Mouse (Mus musculus) erythroblast, adult 5-6 weeks (primary cell): Measurements from ENCODE around the gene Shisal2a. TPM values are rescaled to one million over a fixed set of nuclear protein-coding genes. Genes with fewer than 3 reads are reported as not detected.
A peak's percentile ranks its signal among the peaks of the same experiment; 100 is the strongest.

Experiments used
- ATAC-seq: replicated peaks from 2 replicates; pipeline ENCODE4 v1.8.0; 2016; ENCODE audit warnings: moderate number of reproducible peaks, mild to moderate bottlenecking, moderate TSS enrichment, inconsistent platforms; ENCODE audit not compliant: poor library complexity, low FRiP score, severe bottlenecking
- total RNA-seq, 2 experiments: library from RNA; stranded (forward) in 1 of 2; stranded (reverse) in 1 of 2; fragments of 150-400 nt in 1 of 2; fragments of 200-764, 138-1000 nt in 1 of 2; gene quantifications; 2 replicates each; pipeline versions ENCODE4 v1.2.3 to v1.2.4; 2015 to 2017; ENCODE audit warnings: low replicate concordance in 2 of 2

Shisal2a gene
- total RNA-seq, 2 experiments from 2014 or later, result not detected

GRCm38 (mm10) chr4:108344631-108345083 lies 38.5 kb downstream of the Shisal2a start:
- no peak for ATAC-seq

DNA sequence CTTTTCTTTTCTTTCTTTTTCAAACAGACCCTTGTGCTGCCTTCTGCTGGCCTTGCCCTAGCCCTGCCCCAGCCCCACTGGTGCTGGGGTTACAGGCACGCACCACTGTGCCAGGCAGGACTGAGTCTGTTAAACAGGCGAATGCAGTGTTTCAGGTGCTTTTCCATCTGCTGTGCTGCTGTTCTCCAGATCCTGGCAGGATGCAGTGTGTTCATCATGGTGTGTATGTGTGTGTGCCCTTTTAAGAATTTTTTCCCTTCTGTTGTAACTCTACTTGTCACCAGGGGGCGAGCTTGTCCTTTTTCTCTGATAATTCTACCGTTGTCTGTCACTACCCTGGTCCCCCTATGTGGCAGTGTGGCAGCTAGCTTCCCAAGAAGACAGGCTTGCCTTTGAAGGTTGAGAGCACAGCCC lies 43.9 kb downstream of the Shisal2a start:
- ATAC-seq, result peak; percentile 64; the same call in 1 of the 2 replicates

- ATAC-seq, result no peak
Observed at GRCm38 (mm10) chr4:108338811-108339210, 44.3 kb downstream of the Shisal2a start.

DNA sequence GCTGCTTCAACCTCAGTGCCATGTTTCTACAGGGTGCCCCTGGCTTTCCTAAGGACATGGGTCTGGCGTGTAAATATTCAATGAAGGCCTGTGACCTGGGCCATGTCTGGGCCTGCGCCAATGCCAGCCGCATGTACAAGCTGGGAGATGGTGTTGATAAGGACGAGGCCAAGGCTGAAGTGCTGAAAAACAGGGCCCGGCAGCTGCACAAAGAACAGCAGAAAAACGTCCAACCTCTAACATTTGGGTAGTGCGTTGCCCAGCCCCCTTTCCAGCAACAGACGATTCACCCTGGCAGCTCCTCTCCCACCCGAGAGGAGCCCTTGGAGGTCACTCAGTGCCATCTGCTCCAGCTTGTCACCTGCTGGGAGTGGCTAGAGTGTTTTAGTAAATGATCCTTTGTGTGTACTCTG lies 44.8 kb downstream of the Shisal2a start:
- ATAC-seq, result no peak

DNA sequence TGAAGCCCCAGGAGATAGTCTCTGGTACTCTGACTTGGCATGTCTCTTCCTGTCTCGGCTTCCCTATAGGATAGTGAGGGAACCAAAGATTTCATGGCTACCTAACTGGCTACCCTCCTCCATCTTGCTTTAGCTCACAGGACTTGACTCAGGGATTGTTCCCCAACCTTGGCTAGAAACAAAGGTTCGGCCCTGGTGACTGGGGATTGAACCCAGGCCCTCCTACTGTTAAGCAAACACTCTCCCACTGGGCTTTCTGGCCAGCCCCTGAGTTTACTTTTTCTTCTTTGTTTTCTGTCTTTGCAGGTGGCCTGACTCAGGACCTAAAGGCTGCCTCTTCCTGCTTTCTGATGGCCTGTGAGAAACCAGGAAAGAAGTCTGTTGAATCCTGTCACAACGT lies 45.3 kb downstream of the Shisal2a start:
- ATAC-seq, result no peak

- ATAC-seq, result no peak
Observed at GRCm38 (mm10) chr4:108336765-108337164, 46.4 kb downstream of the Shisal2a start.

- ATAC-seq, result no peak
Observed at GRCm38 (mm10) chr4:108335413-108335812, 47.7 kb downstream of the Shisal2a start.

GRCm38 (mm10) chr4:108332041-108332440 lies 51.1 kb downstream of the Shisal2a start:
- ATAC-seq, result no peak

DNA sequence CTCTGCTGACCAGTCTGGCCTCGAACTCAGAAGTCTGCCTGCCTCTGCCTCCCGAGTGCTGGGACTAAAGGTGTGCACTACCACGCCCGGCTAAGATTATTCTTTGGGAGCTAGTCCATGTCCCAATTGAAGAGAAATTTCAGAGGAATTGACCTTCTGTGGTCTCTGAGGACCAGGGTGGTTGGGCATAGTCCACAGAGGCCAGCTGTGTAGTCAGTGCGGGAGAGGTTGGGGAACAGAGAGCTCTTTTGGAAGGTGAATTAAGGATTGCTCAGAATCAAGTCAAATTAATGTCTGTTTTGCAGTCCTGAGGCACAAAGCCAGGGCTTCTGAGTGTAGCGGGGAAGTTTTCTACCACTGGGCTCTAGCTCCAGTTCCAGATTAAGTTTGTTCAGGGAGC lies 53.3 kb downstream of the Shisal2a start:
- no peak for ATAC-seq

- ATAC-seq, result peak; percentile 99
Observed at GRCm38 (mm10) chr4:108327730-108328484, 55.2 kb downstream of the Shisal2a start, which contains the start of gene Coa7. Gene Coa7, plus strand, starts transcription at chr4:108328140.

- ATAC-seq, result no peak
Observed at GRCm38 (mm10) chr4:108327071-108327579, 56.0 kb downstream of the Shisal2a start.

- no peak for ATAC-seq
Observed at GRCm38 (mm10) chr4:108323588-108323987, 59.6 kb downstream of the Shisal2a start.

DNA sequence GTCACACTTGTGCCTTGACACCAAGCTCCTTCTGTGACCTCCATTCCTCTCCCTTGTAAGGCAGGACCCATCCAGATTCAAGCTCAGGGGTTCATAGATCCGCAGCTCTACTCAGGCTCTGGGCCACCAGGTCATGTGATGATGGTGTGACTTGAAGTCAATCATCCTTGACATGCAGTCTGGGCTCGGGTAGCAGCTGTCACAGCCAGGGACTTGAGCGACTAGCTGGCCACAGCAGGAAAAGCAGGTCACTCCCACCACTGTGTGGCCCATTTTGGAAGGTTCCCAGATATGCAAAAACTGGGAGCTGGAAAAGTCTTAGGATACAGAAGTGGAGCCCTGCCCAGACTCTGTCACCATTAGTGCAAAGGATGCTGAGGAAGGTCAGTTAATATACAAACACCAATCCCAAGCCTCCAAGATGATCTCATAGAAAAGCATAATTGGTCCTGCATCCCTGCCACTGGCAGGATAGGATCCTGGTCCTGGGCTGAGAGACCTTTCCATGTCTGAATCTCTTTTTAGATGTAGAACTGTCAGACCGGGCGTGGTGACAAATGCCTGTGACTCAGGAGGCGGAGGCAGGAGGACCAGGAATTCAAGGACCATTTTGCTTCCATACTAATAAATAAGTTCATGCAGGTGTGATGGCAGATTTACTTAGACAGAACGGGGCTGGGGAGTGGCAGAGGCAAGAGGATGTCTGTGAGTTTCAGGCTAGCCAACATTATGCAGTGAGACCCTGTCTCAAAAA lies 62.3 kb downstream of the Shisal2a start:
- no peak for ATAC-seq

DNA sequence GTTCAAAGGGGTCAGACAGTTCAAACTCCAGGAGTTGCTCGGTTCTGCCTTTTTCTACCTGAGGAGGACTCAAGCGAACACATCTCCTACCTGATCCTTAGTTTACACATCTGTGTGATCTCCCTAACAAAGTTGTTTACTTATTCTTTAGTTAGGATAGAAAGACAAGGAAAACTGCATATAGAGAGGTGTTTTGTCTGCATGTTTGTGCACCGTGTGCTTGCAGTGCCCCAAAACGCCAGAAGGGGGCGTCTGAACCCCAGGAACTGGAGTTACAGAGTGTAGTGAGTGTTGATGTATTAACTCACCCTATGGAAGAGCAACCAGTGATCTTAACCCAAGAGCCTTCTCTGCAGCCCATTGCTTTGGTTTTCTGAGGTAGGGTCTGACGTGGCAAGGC lies 63.4 kb downstream of the Shisal2a start:
- ATAC-seq, result no peak

DNA sequence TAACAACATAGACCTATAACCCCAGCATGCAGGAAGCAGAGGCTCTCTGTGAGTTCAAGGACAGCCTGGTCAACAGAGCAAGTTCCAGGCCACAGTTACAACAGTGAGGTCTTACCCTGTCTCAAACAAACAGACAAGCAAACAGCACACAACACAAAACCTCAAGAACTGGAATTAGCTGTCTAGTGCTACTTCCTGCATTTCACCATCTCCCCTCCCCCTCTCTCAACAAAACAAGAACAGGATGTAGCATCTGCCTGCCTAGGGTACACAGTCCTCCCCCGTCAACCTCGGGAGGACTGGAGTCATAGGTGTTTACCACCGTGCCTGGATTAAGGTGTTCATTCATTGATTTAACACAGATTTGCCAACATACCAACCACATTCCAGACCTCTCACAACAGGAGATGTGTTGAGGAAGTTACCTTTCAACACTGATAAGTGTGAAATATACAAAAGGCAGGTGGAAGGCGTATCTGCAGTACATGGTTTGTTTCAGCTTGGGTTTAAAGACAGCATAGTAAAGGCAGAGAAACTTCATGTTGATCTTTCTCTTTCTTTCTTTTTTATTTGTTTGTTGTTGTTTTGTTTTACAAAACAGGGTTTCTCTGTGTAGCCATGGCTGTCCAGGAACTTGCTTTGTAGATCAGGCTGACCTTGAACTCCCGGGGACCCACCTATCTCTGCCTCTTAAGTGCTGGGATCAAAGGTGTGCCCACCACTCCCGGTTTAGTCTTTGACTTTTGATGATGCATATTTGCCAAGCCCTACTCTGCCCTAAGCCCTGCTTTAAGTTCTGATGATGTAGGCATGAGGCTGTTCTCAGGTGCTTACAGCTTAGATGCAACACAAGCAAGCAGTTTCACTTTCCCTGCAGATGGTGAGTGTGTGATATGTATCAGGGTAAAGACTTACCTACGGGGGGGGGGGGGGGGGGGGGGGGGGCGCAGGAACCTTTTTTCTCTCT lies 64.2 kb downstream of the Shisal2a start:
- ATAC-seq, result no peak

Other genes with a start within 250 kb of the Shisal2a start
- 78.6 and 95.5 TPM in 2 replicates for gene Scp2, start 238.4 kb downstream of the Shisal2a start, total RNA-seq (2015; ENCODE audit: low replicate concordance)
- gene Scp2, start 238.4 kb downstream of the Shisal2a start, total RNA-seq (2017; ENCODE audit: low replicate concordance), result 74.2 and 99.8 TPM in 2 replicates
- not detected in 2 replicates for gene Echdc2, start 217.9 kb downstream of the Shisal2a start, total RNA-seq (2015; ENCODE audit: low replicate concordance)
- not detected in 2 replicates for gene Echdc2, start 217.9 kb downstream of the Shisal2a start, total RNA-seq (2017; ENCODE audit: low replicate concordance)
- gene Zyg11a, start 165.3 kb downstream of the Shisal2a start, total RNA-seq (2015; ENCODE audit: low replicate concordance), result not detected in 2 replicates
- gene Zyg11a, start 165.3 kb downstream of the Shisal2a start, total RNA-seq (2017; ENCODE audit: low replicate concordance), result not detected in 2 replicates
- 3.8 and 4.0 TPM in 2 replicates for gene Zyg11b, start 82.3 kb downstream of the Shisal2a start, total RNA-seq (2015; ENCODE audit: low replicate concordance)
- gene Zyg11b, start 82.3 kb downstream of the Shisal2a start, total RNA-seq (2017; ENCODE audit: low replicate concordance), result 3.8 and 3.9 TPM in 2 replicates
- gene Coa7, start 55.2 kb downstream of the Shisal2a start, total RNA-seq (2015; ENCODE audit: low replicate concordance), result 0.38 and 14.2 TPM in 2 replicates
- gene Coa7, start 55.2 kb downstream of the Shisal2a start, total RNA-seq (2017; ENCODE audit: low replicate concordance), result 0.51 and 0.70 TPM in 2 replicates
- not detected in 2 replicates for gene Gpx7, start 23.6 kb upstream of the Shisal2a start, total RNA-seq (2015; ENCODE audit: low replicate concordance)
- not detected in 2 replicates for gene Gpx7, start 23.6 kb upstream of the Shisal2a start, total RNA-seq (2017; ENCODE audit: low replicate concordance)
- gene Tut4, start 76.1 kb upstream of the Shisal2a start, total RNA-seq (2015; ENCODE audit: low replicate concordance), result 11.1 and 13.1 TPM in 2 replicates
- gene Tut4, start 76.1 kb upstream of the Shisal2a start, total RNA-seq (2017; ENCODE audit: low replicate concordance), result 8.4 and 18.3 TPM in 2 replicates
- 12.9 and 19.2 TPM in 2 replicates for gene Prpf38a, start 196.0 kb upstream of the Shisal2a start, total RNA-seq (2015; ENCODE audit: low replicate concordance)
- gene Prpf38a, start 196.0 kb upstream of the Shisal2a start, total RNA-seq (2017; ENCODE audit: low replicate concordance), result 37.7 and 46.8 TPM in 2 replicates
- gene Orc1, start 196.1 kb upstream of the Shisal2a start, total RNA-seq (2015; ENCODE audit: low replicate concordance), result 9.8 and 11.3 TPM in 2 replicates
- 16.6 and 22.4 TPM in 2 replicates for gene Orc1, start 196.1 kb upstream of the Shisal2a start, total RNA-seq (2017; ENCODE audit: low replicate concordance)
- gene Cc2d1b, start 236.6 kb upstream of the Shisal2a start, total RNA-seq (2015; ENCODE audit: low replicate concordance), result 2.7 and 13.0 TPM in 2 replicates
- 8.3 and 8.8 TPM in 2 replicates for gene Cc2d1b, start 236.6 kb upstream of the Shisal2a start, total RNA-seq (2017; ENCODE audit: low replicate concordance)